Mouse (Mus musculus) retina, postnatal 1 day (tissue): ENCODE measurements around the gene Clec1b.
A peak's percentile ranks its signal among the peaks of the same experiment; 100 is the strongest.

ENCODE experiments used
- DNase-seq: peaks from one replicate; pipeline ENCODE4 v3.0.0-alpha.2; 2012

Clec1b gene

GRCm38 (mm10) chr6:129396997-129397396 lies at the start of gene Clec1b:
TSS of gene Clec1b (plus strand) at chr6:129397297.
- DNase-seq, result no peak

GRCm38 (mm10) chr6:129349524-129350352 lies 47.4 kb upstream of the Clec1b start:
- no peak for DNase-seq

GRCm38 (mm10) chr6:129351091-129351490 lies 46.0 kb upstream of the Clec1b start:
- no peak for DNase-seq

GRCm38 (mm10) chr6:129355774-129356173 lies 41.3 kb upstream of the Clec1b start:
- DNase-seq, result no peak

GRCm38 (mm10) chr6:129356430-129356829 lies 40.7 kb upstream of the Clec1b start:
- no peak for DNase-seq

GRCm38 (mm10) chr6:129359515-129359914 lies 37.6 kb upstream of the Clec1b start:
- no peak for DNase-seq

- DNase-seq, result no peak
Observed at GRCm38 (mm10) chr6:129363942-129364341, 33.2 kb upstream of the Clec1b start.

GRCm38 (mm10) chr6:129365959-129366359 lies 31.1 kb upstream of the Clec1b start:
- peak; percentile 67 for DNase-seq

- DNase-seq, result no peak
Observed at GRCm38 (mm10) chr6:129369374-129370132, 27.5 kb upstream of the Clec1b start.

- no peak for DNase-seq
Observed at GRCm38 (mm10) chr6:129374937-129375471, 22.1 kb upstream of the Clec1b start.

- no peak for DNase-seq
Observed at GRCm38 (mm10) chr6:129380454-129380853, 16.6 kb upstream of the Clec1b start.

- no peak for DNase-seq
Observed at GRCm38 (mm10) chr6:129381736-129382135, 15.4 kb upstream of the Clec1b start.

- no peak for DNase-seq
Observed at GRCm38 (mm10) chr6:129383466-129383865, 13.6 kb upstream of the Clec1b start.

- no peak for DNase-seq
Observed at GRCm38 (mm10) chr6:129385000-129385399, 12.1 kb upstream of the Clec1b start.

GRCm38 (mm10) chr6:129385774-129386173 lies 11.3 kb upstream of the Clec1b start, which contains the start of gene Clec12b:
TSS of gene Clec12b (minus strand) at chr6:129385874.
- DNase-seq, result no peak

- DNase-seq, result peak; percentile 14
Observed at GRCm38 (mm10) chr6:129393087-129393720, 3.9 kb upstream of the Clec1b start.

- no peak for DNase-seq
Observed at GRCm38 (mm10) chr6:129393732-129394131, 3.4 kb upstream of the Clec1b start.

GRCm38 (mm10) chr6:129399945-129400344 lies 2.8 kb downstream of the Clec1b start:
- peak; percentile 48 for DNase-seq

- DNase-seq, result no peak
Observed at GRCm38 (mm10) chr6:129402404-129402803, 5.3 kb downstream of the Clec1b start.

GRCm38 (mm10) chr6:129403391-129403790 lies 6.3 kb downstream of the Clec1b start:
- no peak for DNase-seq

- DNase-seq, result no peak
Observed at GRCm38 (mm10) chr6:129405999-129406398, 8.9 kb downstream of the Clec1b start.

- no peak for DNase-seq
Observed at GRCm38 (mm10) chr6:129407324-129407723, 10.2 kb downstream of the Clec1b start.

GRCm38 (mm10) chr6:129408562-129408961 lies 11.5 kb downstream of the Clec1b start, which contains the start of gene Clec9a:
TSS of gene Clec9a (plus strand) at chr6:129408862.
- no peak for DNase-seq
